Mouse (Mus musculus) G1E (cell line): Measurements from ENCODE around the gene Gm13276. TPM values are rescaled to one million over a fixed set of nuclear protein-coding genes. Genes with fewer than 3 reads are reported as not detected.
"Not testable (repeated sequence)": the region's sequence is repeated elsewhere in the genome, so short reads cannot be mapped to it uniquely, and the experiment has no call there.

ENCODE experiments used
- ATAC-seq: 2 replicates; pipeline ENCODE4 v1.8.0; 2016; ENCODE audit warnings: mild to moderate bottlenecking; ENCODE audit not compliant: insufficient number of reproducible peaks, poor library complexity, low FRiP score, severe bottlenecking; ENCODE audit errors: extremely low read depth
- DNase-seq: peaks from one replicate; pipeline ENCODE4 v3.0.0; 2012; ENCODE audit warnings: low spot score
- H3K27me3 ChIP-seq: 2 replicates; pipeline ENCODE4 v1.6.1; 2012; ENCODE audit warnings: mild to moderate bottlenecking, low read length, inconsistent platforms; ENCODE audit not compliant: insufficient read depth
- H3K36me3 ChIP-seq: replicated peaks from 2 replicates; pipeline ENCODE3; 2012; ENCODE audit warnings: mild to moderate bottlenecking, inconsistent platforms
- H3K4me1 ChIP-seq: 2 replicates; pipeline ENCODE4 v1.6.1; 2012; ENCODE audit warnings: low read depth, low read length, inconsistent platforms, mixed read lengths; ENCODE audit not compliant: insufficient read depth
- H3K4me3 ChIP-seq: 2 replicates; pipeline ENCODE4 v1.5.1; 2012; ENCODE audit warnings: low read depth, mild to moderate bottlenecking, inconsistent platforms, low read length, moderate library complexity, mixed read lengths
- H3K9me3 ChIP-seq: replicated peaks from 2 replicates; pipeline ENCODE4 v1.6.1; 2012; ENCODE audit warnings: inconsistent platforms
- CTCF ChIP-seq: IDR thresholded peaks from 2 replicates; pipeline ENCODE4 v1.5.1; 2012; ENCODE audit warnings: low read depth, low read length, inconsistent platforms, mixed read lengths
- GATA1 ChIP-seq: IDR thresholded peaks from 2 replicates; pipeline ENCODE4 v1.6.1; 2012; ENCODE audit warnings: borderline replicate concordance, low read length, inconsistent platforms, mixed read lengths
- GATA2 ChIP-seq: IDR thresholded peaks from 2 replicates; pipeline ENCODE4 v1.6.1; 2012; ENCODE audit warnings: low read depth, low read length, inconsistent platforms, borderline replicate concordance
- POLR2AphosphoS5 ChIP-seq: IDR thresholded peaks from 2 replicates; pipeline ENCODE4 v1.6.1; 2012; ENCODE audit warnings: low read depth, low read length, inconsistent platforms; ENCODE audit not compliant: insufficient replicate concordance
- TAL1 ChIP-seq: conservative IDR thresholded peaks from 2 replicates; pipeline ENCODE4 v1.6.1; 2012; ENCODE audit warnings: low read depth, low read length, inconsistent platforms, mixed read lengths
- polyA plus RNA-seq: library from polyadenylated mRNA; stranded (reverse); fragments of >175 nt; gene quantifications from 2 replicates; pipeline ENCODE4 v1.2.3, GENCODE M21; 2012
- total RNA-seq, 2 experiments: library from RNA; stranded (forward) in 1 of 2; stranded (reverse) in 1 of 2; fragments of 200-1000 nt in 1 of 2; fragments of >200 nt in 1 of 2; fragmentation: Nextera tagmentation in 1 of 2; gene quantifications; 2 replicates each; pipeline ENCODE4 v1.2.3; 2014 to 2017

The Gm13276 gene
- total RNA-seq (2014; fragmentation: Nextera tagmentation) (not detected in 2 replicates), total RNA-seq (2017) (not detected in 2 replicates), polyA plus RNA-seq (not detected in 2 replicates)

GRCm38 (mm10) chr4:88785409-88785808, at the start of gene Gm13276:
TSS of gene Gm13276 (plus strand) at chr4:88785709.
- not testable (repeated sequence) for H3K4me3 ChIP-seq, ATAC-seq, DNase-seq, H3K9me3 ChIP-seq, H3K4me1 ChIP-seq, H3K27me3 ChIP-seq, H3K36me3 ChIP-seq

- Histone ChIP-seq H3K9me3 (no peaks in the 10 kb centered on the region), H3K27me3 (0 out of 2 replicates have a peak, but pooled peaks cover 3% of the 10 kb centered on the region), H3K36me3 (no peaks in the 10 kb centered on the region), H3K4me1 (no peaks in the 10 kb centered on the region; the same call in 1 of the 2 replicates), H3K4me3 (no peak overlapping the region)
- DNase-seq, result no peak
- TF ChIP-seq GATA2 (no peak), CTCF (peak; percentile 77), GATA1 (no peak)
- ATAC-seq, result no peak
Observed at GRCm38 (mm10) chr4:88738480-88738879, 47.0 kb upstream of the Gm13276 start.

GRCm38 (mm10) chr4:88739036-88739435, 46.5 kb upstream of the Gm13276 start:
- H3K36me3 ChIP-seq, result no peaks in the 10 kb centered on the region
- no peak for ATAC-seq
- H3K9me3 ChIP-seq, result no peaks in the 10 kb centered on the region
- no peak for DNase-seq
- 0 out of 2 replicates have a peak, but pooled peaks cover 3% of the 10 kb centered on the region for H3K27me3 ChIP-seq
- H3K4me1 ChIP-seq, result no peaks in the 10 kb centered on the region; the same call in 1 of the 2 replicates
- TF ChIP-seq GATA2, result no peak
- TF ChIP-seq GATA1, result no peak
- no peak for TF ChIP-seq POLR2AphosphoS5
- TF ChIP-seq TAL1, result no peak
- no peak for TF ChIP-seq CTCF
- H3K4me3 ChIP-seq, result no peak overlapping the region

GRCm38 (mm10) chr4:88741426-88741825, 44.1 kb upstream of the Gm13276 start:
- Histone ChIP-seq H3K27me3 (peaks cover 6% of the 10 kb centered on the region; the same call in 1 of the 2 replicates), H3K36me3 (no peaks in the 10 kb centered on the region), H3K4me1 (no peaks in the 10 kb centered on the region; the same call in 1 of the 2 replicates), H3K9me3 (no peaks in the 10 kb centered on the region), H3K4me3 (no peak overlapping the region)
- ATAC-seq, result no peak
- TF ChIP-seq GATA2 (no peak), POLR2AphosphoS5 (no peak), CTCF (no peak), TAL1 (no peak), GATA1 (no peak)
- DNase-seq, result no peak

- ATAC-seq (no peak), DNase-seq (no peak)
- TF ChIP-seq GATA1 (no peak), POLR2AphosphoS5 (no peak), CTCF (no peak), TAL1 (no peak), GATA2 (no peak)
- Histone ChIP-seq H3K36me3 (no peaks in the 10 kb centered on the region), H3K27me3 (peaks cover 6% of the 10 kb centered on the region; the same call in 1 of the 2 replicates), H3K4me1 (no peaks in the 10 kb centered on the region; the same call in 1 of the 2 replicates), H3K4me3 (no peak overlapping the region), H3K9me3 (no peaks in the 10 kb centered on the region)
Observed at GRCm38 (mm10) chr4:88742771-88743371, 42.6 kb upstream of the Gm13276 start.

- H3K9me3 ChIP-seq, result no peaks in the 10 kb centered on the region
- DNase-seq (no peak), ATAC-seq (no peak)
- H3K27me3 ChIP-seq, result peaks cover 6% of the 10 kb centered on the region; the same call in 1 of the 2 replicates
- TF ChIP-seq POLR2AphosphoS5, result no peak
- no peak for TF ChIP-seq TAL1
- TF ChIP-seq CTCF, result no peak
- no peak for TF ChIP-seq GATA1
- TF ChIP-seq GATA2, result no peak
- H3K4me3 ChIP-seq, result no peak overlapping the region
- H3K36me3 ChIP-seq, result no peaks in the 10 kb centered on the region
- no peaks in the 10 kb centered on the region; the same call in 1 of the 2 replicates for H3K4me1 ChIP-seq
Observed at GRCm38 (mm10) chr4:88744207-88744606, 41.3 kb upstream of the Gm13276 start.

- ATAC-seq (no peak), DNase-seq (no peak)
- Histone ChIP-seq H3K9me3 (no peaks in the 10 kb centered on the region), H3K4me1 (no peaks in the 10 kb centered on the region), H3K36me3 (no peaks in the 10 kb centered on the region), H3K4me3 (no peak overlapping the region), H3K27me3 (no peaks in the 10 kb centered on the region; the same call in 1 of the 2 replicates)
- TF ChIP-seq GATA1, result no peak
Observed at GRCm38 (mm10) chr4:88749926-88750325, 35.6 kb upstream of the Gm13276 start.

- not testable (repeated sequence) for H3K4me1 ChIP-seq, H3K9me3 ChIP-seq, DNase-seq, H3K27me3 ChIP-seq, H3K36me3 ChIP-seq, H3K4me3 ChIP-seq, ATAC-seq
Observed at GRCm38 (mm10) chr4:88754818-88755340, 30.6 kb upstream of the Gm13276 start, which contains the start of gene Gm13271. TSS of gene Gm13271 (plus strand) at chr4:88754868.

- H3K4me3 ChIP-seq, H3K27me3 ChIP-seq, H3K4me1 ChIP-seq, H3K36me3 ChIP-seq, ATAC-seq, DNase-seq, H3K9me3 ChIP-seq: not testable (repeated sequence)
Observed at GRCm38 (mm10) chr4:88756581-88757513, 28.7 kb upstream of the Gm13276 start.
